25 mouse cellular contexts compared by ENCODE assay signal in the genomic region with DNA sequence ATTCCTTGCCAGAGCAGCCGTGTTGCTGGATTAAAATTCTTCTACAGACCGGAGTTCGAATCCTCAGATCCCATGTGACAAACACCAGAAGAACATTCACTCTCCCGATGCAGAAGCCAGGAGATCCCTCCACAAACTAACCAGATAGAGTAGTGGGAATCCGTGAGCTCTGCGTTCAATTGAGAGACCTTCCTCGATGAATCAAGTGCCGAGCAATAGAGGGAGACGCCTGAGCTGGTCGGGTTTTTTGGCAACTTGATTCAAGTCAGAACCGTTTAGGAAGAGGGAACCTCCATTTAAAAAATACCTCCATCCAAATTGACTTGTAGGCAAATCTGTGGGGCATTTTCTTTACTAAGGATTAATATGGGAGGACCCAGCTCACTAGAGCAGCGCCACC.
DNase-seq lines count a peak whose midpoint lies in the region; ATAC-seq and TF ChIP-seq lines count a peak whose summit lies in the region.
"Had no signal": no experiment of that assay in that cellular context is flagged by ENCODE, and none has a peak within 500 bp of the region (broad histone marks: within the 10 kb centered on the region; RNA-seq: fewer than 3 reads in every experiment).

No protein-coding gene starts in this region.

- no peak overlapping the region for H3K27ac ChIP-seq in testis, adult 2 months (ENCODE audit: control insufficient read depth, insufficient read depth, low read depth, low read length)
- H3K27ac ChIP-seq in midbrain, embryonic 16.5 days (ENCODE audit: low read length) = no peak overlapping the region
- H3K27ac ChIP-seq: embryonic facial prominence, embryonic 10.5 days; embryonic facial prominence, embryonic 12.5 days; forebrain, embryonic 13.5 days; forebrain, embryonic 15.5 days had no signal

- no peaks in the 10 kb centered on the region; the same call in 1 of the 2 replicates for H3K9me3 ChIP-seq in midbrain, embryonic 16.5 days (replicated peaks; ENCODE audit: control insufficient read depth, low read length, poor library complexity, severe bottlenecking)
- H3K9me3 ChIP-seq: embryonic facial prominence, embryonic 10.5 days; forebrain, embryonic 15.5 days had no signal

- TF ChIP-seq POLR2A in testis, adult 2 months (IDR thresholded peaks at IDR 0.05; ENCODE audit: control insufficient read depth, low read depth, low read length) = no peak

- no peaks in the 10 kb centered on the region for H3K27me3 ChIP-seq in testis, adult 2 months (ENCODE audit: control insufficient read depth, insufficient read depth, low read length)
- no peaks in the 10 kb centered on the region for H3K27me3 ChIP-seq in midbrain, embryonic 16.5 days (ENCODE audit: control insufficient read depth, insufficient read depth, low read depth, low read length)
- H3K27me3 ChIP-seq: embryonic facial prominence, embryonic 12.5 days; forebrain, embryonic 13.5 days; forebrain, embryonic 15.5 days had no signal

- H3K36me3 ChIP-seq in testis, adult 2 months (ENCODE audit: control insufficient read depth, insufficient read depth, low read length) = no peaks in the 10 kb centered on the region
- H3K36me3 ChIP-seq in midbrain, embryonic 16.5 days (ENCODE audit: control insufficient read depth, insufficient read depth, low read length) = no peaks in the 10 kb centered on the region
- H3K36me3 ChIP-seq: embryonic facial prominence, embryonic 10.5 days; embryonic facial prominence, embryonic 12.5 days; forebrain, embryonic 15.5 days; G1E had no signal

- 91% methylated on average over 12 of the region's 12 CpGs for WGBS in midbrain, embryonic 16.5 days

- ATAC-seq in midbrain, embryonic 16.5 days = no peak
- ATAC-seq: activated CD4-positive, CD25-positive, alpha-beta regulatory T cell, adult 4 months; CD4-positive, CD25-positive, alpha-beta regulatory T cell, adult 4 months; forebrain, embryonic 13.5 days; forebrain, embryonic 15.5 days; Patski had no signal

- H3K4me2 ChIP-seq in midbrain, embryonic 16.5 days (ENCODE audit: low read length) = no peak overlapping the region
- H3K4me2 ChIP-seq: embryonic facial prominence, embryonic 12.5 days; forebrain, embryonic 13.5 days; forebrain, embryonic 15.5 days had no signal

- no peaks in the 10 kb centered on the region for H3K4me1 ChIP-seq in testis, adult 2 months (ENCODE audit: control insufficient read depth, insufficient read depth, low read length)
- H3K4me1 ChIP-seq in midbrain, embryonic 16.5 days (ENCODE audit: control insufficient read depth, insufficient read depth, low read length) = no peaks in the 10 kb centered on the region
- H3K4me1 ChIP-seq: embryonic facial prominence, embryonic 12.5 days; forebrain, embryonic 15.5 days had no signal

- peak overlapping the region; percentile 3; the same call in 1 of the 2 replicates for H3K4me3 ChIP-seq in testis, adult 2 months (ENCODE audit: control insufficient read depth, low read depth, low read length)
- no peak overlapping the region for H3K4me3 ChIP-seq in midbrain, embryonic 16.5 days (ENCODE audit: low read depth, low read length)
- H3K4me3 ChIP-seq: embryonic facial prominence, embryonic 10.5 days; embryonic facial prominence, embryonic 12.5 days; forebrain, embryonic 13.5 days; forebrain, embryonic 15.5 days had no signal

- DNase-seq in testis, postnatal 14 days (ENCODE audit: low spot score) = no peak
- DNase-seq in ES-CJ7 (ENCODE audit: low read depth, low spot score) = peak; percentile 53
- peak; percentile 69 for DNase-seq in R1 (ENCODE audit: low read depth, low spot score)
- DNase-seq in frontal cortex, postnatal 10 days (ENCODE audit: low spot score in 2 of 2) = no peak
- DNase-seq in thymus, postnatal 10 days (ENCODE audit: low spot score in 2 of 2) = no peak
- DNase-seq: adrenal gland, adult 8-10 months; adrenal gland, postnatal 14 days; adrenal gland, postnatal 36 days; B cell, adult 2 months; cerebellum, adult 11-12 months; cerebellum, adult 2 months; cerebellum, adult 9-10 months; cerebellum, postnatal 10 days; cerebellum, postnatal 25 days had no signal

- H3K9ac ChIP-seq in midbrain, embryonic 16.5 days (ENCODE audit: low read depth, low read length) = no peak overlapping the region
- H3K9ac ChIP-seq: embryonic facial prominence, embryonic 12.5 days; forebrain, embryonic 13.5 days; forebrain, embryonic 15.5 days; forebrain, postnatal 0 days had no signal

- no peak for TF ChIP-seq CTCF in testis, adult 2 months (IDR thresholded peaks at IDR 0.05; ENCODE audit: control insufficient read depth, insufficient read depth, insufficient replicate concordance, low read depth, low read length)

Comparison
In these comparisons a context has a peak if more than half of its experiments do, and no peak if none do; other contexts are left out.
1. DNase-seq: peak in ES-CJ7 (single experiment) and R1 (single experiment); none in testis, postnatal 14 days (single experiment), frontal cortex, postnatal 10 days (0 of 2) and thymus, postnatal 10 days (0 of 2).